Mouse (Mus musculus) lung, postnatal 0 days (tissue): ENCODE data around the gene Ankrd10.

Experiments used
- CTCF ChIP-seq: IDR thresholded peaks from 2 replicates; pipeline ENCODE4 v1.5.1; 2016; ENCODE audit warnings: antibody characterized with exemption, mild to moderate bottlenecking
- EP300 ChIP-seq: IDR thresholded peaks from 2 replicates; pipeline ENCODE4 v1.6.1; 2016; ENCODE audit warnings: antibody characterized with exemption, mild to moderate bottlenecking, control low read depth

- TF ChIP-seq CTCF: no peak
- TF ChIP-seq EP300: no peak
Observed at GRCm38 (mm10) chr8:11640606-11641005, 5.0 kb upstream of the Ankrd10 start.
